Mouse (Mus musculus): ENCODE results near the gene Atf1.

- TF ChIP-seq CTCF (IDR thresholded peaks at IDR 0.05; ENCODE audit: low read depth): no peak
- TF ChIP-seq EP300 (IDR thresholded peaks at IDR 0.05; ENCODE audit: low read depth): no peak
Measured at GRCm38 (mm10) chr15:100213339-100213738, 14.3 kb upstream of the Atf1 start.
